Mouse (Mus musculus) layer of hippocampus, adult 11-12 months (tissue): ENCODE data around the gene Olfr1105.

Source experiments
- DNase-seq: peaks from one replicate; pipeline ENCODE4 v3.0.0; 2022; ENCODE audit warnings: low spot score

The Olfr1105 gene

DNA sequence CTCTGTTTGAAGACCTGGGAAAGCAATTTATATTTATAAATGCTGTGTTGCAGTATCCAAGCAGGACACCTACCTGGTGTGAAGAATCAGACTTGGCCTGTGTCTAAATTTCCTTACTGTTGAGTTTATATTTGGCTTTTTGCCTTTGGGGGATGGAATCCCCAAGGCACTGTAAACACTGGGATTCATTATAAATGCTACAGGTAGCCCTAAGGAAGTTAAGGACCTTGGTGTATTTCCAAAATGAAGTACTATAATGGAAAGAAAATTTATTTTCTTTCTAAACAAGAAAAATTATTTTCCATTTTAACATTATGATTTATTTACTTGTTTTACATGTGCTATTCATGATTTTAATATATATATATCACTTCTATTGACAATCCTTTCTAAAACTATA, at the start of gene Olfr1105:
Olfr1105 (minus strand) TSS at position 101 of the 400 bp plus-strand sequence.
- no peak for DNase-seq

GRCm38 (mm10) chr2:87075717-87076116, 39.4 kb upstream of the Olfr1105 start, which contains the start of gene Olfr1107:
Olfr1107 (minus strand) TSS chr2:87075817.
- no peak for DNase-seq

DNA sequence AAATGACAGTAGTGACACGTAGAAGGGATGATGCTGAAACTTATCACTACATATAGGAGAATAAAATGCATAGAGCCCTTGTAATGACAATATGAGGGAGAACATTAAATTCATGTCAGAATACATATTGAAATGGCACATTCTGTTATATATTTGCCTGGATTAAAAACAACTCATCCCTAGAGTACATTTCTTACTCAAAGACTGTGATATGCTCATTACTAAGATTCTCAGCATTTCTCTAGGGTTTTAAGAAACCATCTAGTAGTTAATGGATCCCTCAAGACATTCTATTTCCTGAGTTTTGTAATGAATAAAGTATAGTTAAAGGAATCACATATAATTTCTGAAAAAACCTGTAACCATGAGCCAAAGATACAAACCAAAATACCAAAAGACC, 15.8 kb upstream of the Olfr1105 start, which contains the start of gene Olfr1106:
Olfr1106 (minus strand) TSS at position 101 of the 400 bp plus-strand sequence.
- no peak for DNase-seq

DNA sequence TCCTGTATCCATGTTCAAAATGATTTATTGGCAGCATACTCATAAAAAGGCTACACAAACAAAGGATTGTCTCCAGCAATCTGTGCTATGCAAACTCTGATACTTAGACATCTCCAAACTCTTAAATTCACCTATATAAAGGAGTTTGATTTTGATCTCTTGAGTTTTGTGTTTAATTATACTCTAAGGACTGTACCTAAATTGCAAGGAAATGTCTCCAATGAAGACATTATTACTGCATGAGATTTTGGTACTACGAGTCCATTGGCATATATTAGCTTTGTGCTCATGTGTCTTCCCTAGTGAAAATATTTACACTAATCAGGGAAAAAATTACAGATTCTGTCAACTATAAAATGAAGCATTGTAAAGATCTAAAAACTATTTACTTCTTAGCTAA, 9.4 kb downstream of the Olfr1105 start, which contains the start of gene Olfr1104:
Olfr1104 (minus strand) TSS at position 101 of the 400 bp plus-strand sequence.
- no peak for DNase-seq

DNA sequence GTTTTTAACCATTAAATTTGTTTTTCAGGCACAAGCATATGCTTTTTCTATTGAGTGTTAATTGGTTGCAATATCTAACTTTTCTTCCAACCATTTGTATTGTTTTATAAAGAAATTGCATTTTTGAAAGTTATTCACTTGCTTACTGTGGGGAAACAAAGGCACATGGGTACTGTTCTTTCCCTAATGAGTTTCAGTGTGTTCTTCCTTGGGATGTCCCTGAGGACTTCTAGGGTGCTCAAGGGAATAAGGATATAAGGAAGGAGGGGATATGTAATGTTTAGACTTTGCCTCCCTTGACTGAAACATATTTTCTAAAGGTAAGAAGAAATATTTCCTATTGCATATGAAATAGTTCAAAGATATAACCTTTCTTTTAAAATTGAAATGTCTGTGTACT, 38.2 kb downstream of the Olfr1105 start, which contains the start of gene Olfr1102:
Olfr1102 (plus strand) TSS at position 301 of the 400 bp plus-strand sequence.
- no peak for DNase-seq

DNA sequence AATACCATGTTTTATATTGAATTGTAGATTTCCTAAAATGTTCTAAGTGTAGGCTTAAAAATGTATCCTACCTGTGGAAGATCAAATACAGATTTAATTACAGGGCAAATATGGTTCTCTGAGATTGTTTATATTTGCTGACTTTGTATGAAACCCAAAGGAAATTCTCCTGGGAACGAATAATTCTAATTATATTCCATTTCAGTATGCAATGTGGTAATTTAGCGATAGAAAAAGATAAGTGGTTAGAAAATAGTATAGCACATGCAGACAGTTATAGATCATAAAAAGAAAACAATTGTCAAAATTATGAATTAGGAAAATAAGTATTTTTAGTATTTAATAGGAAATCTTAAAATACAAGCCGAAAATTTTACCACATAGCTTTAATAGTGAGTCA, 45.2 kb downstream of the Olfr1105 start, which contains the start of gene Olfr1101:
Olfr1101 (minus strand) TSS at position 101 of the 400 bp plus-strand sequence.
- DNase-seq: no peak
